Mouse (Mus musculus): ENCODE measurements around the gene Fam198b. TPM values are rescaled to one million over a fixed set of nuclear protein-coding genes. Genes with fewer than 3 reads are reported as not detected.

Fam198b gene
- polyA plus RNA-seq, 1 experiment from 2014 or later = 1.4 TPM

- H3K9ac ChIP-seq (replicated peaks; ENCODE audit: low read depth, low read length) = no peak overlapping the region
- 93% methylated on average over 1 of the region's 1 CpGs for WGBS
- no peaks in the 10 kb centered on the region for H3K4me1 ChIP-seq (replicated peaks; ENCODE audit: control insufficient read depth, insufficient read depth, low read length)
- no peaks in the 10 kb centered on the region for H3K9me3 ChIP-seq (ENCODE audit: control insufficient read depth, low read length)
- H3K27ac ChIP-seq (ENCODE audit: low read length) = no peak overlapping the region
- H3K4me3 ChIP-seq (replicated peaks; ENCODE audit: low read length) = no peak overlapping the region
- no peaks in the 10 kb centered on the region for H3K27me3 ChIP-seq (replicated peaks; ENCODE audit: control insufficient read depth, insufficient read depth, low read length)
- ATAC-seq = no peak
- no peaks in the 10 kb centered on the region for H3K36me3 ChIP-seq (ENCODE audit: control insufficient read depth, insufficient read depth)
- H3K4me2 ChIP-seq (ENCODE audit: low read length) = no peak overlapping the region
Observed at GRCm38 (mm10) chr3:79980714-79981113, 96.4 kb downstream of the Fam198b start.

GRCm38 (mm10) chr3:79983961-79984419, 99.7 kb downstream of the Fam198b start:
- WGBS = 71% methylated on average over 2 of the region's 2 CpGs
- no peak for ATAC-seq
- Histone ChIP-seq H3K27ac (ENCODE audit: low read length) (no peak overlapping the region), H3K9me3 (ENCODE audit: control insufficient read depth, low read length) (no peaks in the 10 kb centered on the region), H3K9ac (replicated peaks; ENCODE audit: low read depth, low read length) (no peak overlapping the region), H3K36me3 (ENCODE audit: control insufficient read depth, insufficient read depth) (no peaks in the 10 kb centered on the region), H3K4me1 (replicated peaks; ENCODE audit: control insufficient read depth, insufficient read depth, low read length) (no peaks in the 10 kb centered on the region), H3K27me3 (replicated peaks; ENCODE audit: control insufficient read depth, insufficient read depth, low read length) (no peaks in the 10 kb centered on the region), H3K4me2 (ENCODE audit: low read length) (no peak overlapping the region), H3K4me3 (replicated peaks; ENCODE audit: low read length) (no peak overlapping the region)

- H3K27me3 ChIP-seq (replicated peaks; ENCODE audit: control insufficient read depth, insufficient read depth, low read length) = no peaks in the 10 kb centered on the region
- H3K36me3 ChIP-seq (ENCODE audit: control insufficient read depth, insufficient read depth) = no peaks in the 10 kb centered on the region
- WGBS = 74% methylated on average over 1 of the region's 1 CpGs
- H3K4me1 ChIP-seq (replicated peaks; ENCODE audit: control insufficient read depth, insufficient read depth, low read length) = no peaks in the 10 kb centered on the region
- no peak overlapping the region for H3K9ac ChIP-seq (replicated peaks; ENCODE audit: low read depth, low read length)
- no peaks in the 10 kb centered on the region for H3K9me3 ChIP-seq (ENCODE audit: control insufficient read depth, low read length)
- H3K27ac ChIP-seq (ENCODE audit: low read length) = no peak overlapping the region
- ATAC-seq = no peak
- no peak overlapping the region for H3K4me3 ChIP-seq (replicated peaks; ENCODE audit: low read length)
- H3K4me2 ChIP-seq (ENCODE audit: low read length) = no peak overlapping the region
Observed at GRCm38 (mm10) chr3:79984542-79984941, 100.2 kb downstream of the Fam198b start.

GRCm38 (mm10) chr3:79989250-79989649, 104.9 kb downstream of the Fam198b start:
- H3K4me3 ChIP-seq (replicated peaks; ENCODE audit: low read length) = no peak overlapping the region
- no peak for ATAC-seq
- H3K27me3 ChIP-seq (replicated peaks; ENCODE audit: control insufficient read depth, insufficient read depth, low read length) = no peaks in the 10 kb centered on the region
- no peak overlapping the region for H3K4me2 ChIP-seq (ENCODE audit: low read length)
- H3K36me3 ChIP-seq (ENCODE audit: control insufficient read depth, insufficient read depth) = no peaks in the 10 kb centered on the region
- 82% methylated on average over 8 of the region's 8 CpGs for WGBS
- H3K27ac ChIP-seq (ENCODE audit: low read length) = no peak overlapping the region
- H3K4me1 ChIP-seq (replicated peaks; ENCODE audit: control insufficient read depth, insufficient read depth, low read length) = no peaks in the 10 kb centered on the region
- no peaks in the 10 kb centered on the region for H3K9me3 ChIP-seq (ENCODE audit: control insufficient read depth, low read length)
- no peak overlapping the region for H3K9ac ChIP-seq (replicated peaks; ENCODE audit: low read depth, low read length)

- Histone ChIP-seq H3K27ac (ENCODE audit: low read length) (no peak overlapping the region), H3K9ac (replicated peaks; ENCODE audit: low read depth, low read length) (no peak overlapping the region), H3K4me2 (ENCODE audit: low read length) (no peak overlapping the region), H3K27me3 (replicated peaks; ENCODE audit: control insufficient read depth, insufficient read depth, low read length) (no peaks in the 10 kb centered on the region), H3K4me3 (replicated peaks; ENCODE audit: low read length) (no peak overlapping the region), H3K4me1 (replicated peaks; ENCODE audit: control insufficient read depth, insufficient read depth, low read length) (no peaks in the 10 kb centered on the region), H3K9me3 (ENCODE audit: control insufficient read depth, low read length) (no peaks in the 10 kb centered on the region), H3K36me3 (ENCODE audit: control insufficient read depth, insufficient read depth) (no peaks in the 10 kb centered on the region)
- ATAC-seq = no peak
- WGBS = 63% methylated on average over 2 of the region's 2 CpGs
Observed at GRCm38 (mm10) chr3:79989911-79990310, 105.6 kb downstream of the Fam198b start.

GRCm38 (mm10) chr3:79990480-79990879, 106.1 kb downstream of the Fam198b start:
- H3K4me1 ChIP-seq (replicated peaks; ENCODE audit: control insufficient read depth, insufficient read depth, low read length) = no peaks in the 10 kb centered on the region
- H3K27me3 ChIP-seq (replicated peaks; ENCODE audit: control insufficient read depth, insufficient read depth, low read length) = no peaks in the 10 kb centered on the region
- H3K4me2 ChIP-seq (ENCODE audit: low read length) = no peak overlapping the region
- H3K36me3 ChIP-seq (ENCODE audit: control insufficient read depth, insufficient read depth) = no peaks in the 10 kb centered on the region
- H3K27ac ChIP-seq (ENCODE audit: low read length) = no peak overlapping the region
- ATAC-seq = no peak
- no peak overlapping the region for H3K9ac ChIP-seq (replicated peaks; ENCODE audit: low read depth, low read length)
- no peaks in the 10 kb centered on the region for H3K9me3 ChIP-seq (ENCODE audit: control insufficient read depth, low read length)
- no peak overlapping the region for H3K4me3 ChIP-seq (replicated peaks; ENCODE audit: low read length)

- no peak overlapping the region for H3K27ac ChIP-seq (ENCODE audit: low read length)
- WGBS = 77% methylated on average over 5 of the region's 5 CpGs
- H3K4me1 ChIP-seq (replicated peaks; ENCODE audit: control insufficient read depth, insufficient read depth, low read length) = no peaks in the 10 kb centered on the region
- ATAC-seq = no peak
- H3K36me3 ChIP-seq (ENCODE audit: control insufficient read depth, insufficient read depth) = no peaks in the 10 kb centered on the region
- no peaks in the 10 kb centered on the region for H3K27me3 ChIP-seq (replicated peaks; ENCODE audit: control insufficient read depth, insufficient read depth, low read length)
- no peak overlapping the region for H3K9ac ChIP-seq (replicated peaks; ENCODE audit: low read depth, low read length)
- H3K4me3 ChIP-seq (replicated peaks; ENCODE audit: low read length) = no peak overlapping the region
- no peaks in the 10 kb centered on the region for H3K9me3 ChIP-seq (ENCODE audit: control insufficient read depth, low read length)
- no peak overlapping the region for H3K4me2 ChIP-seq (ENCODE audit: low read length)
Observed at GRCm38 (mm10) chr3:79994029-79994539, 109.8 kb downstream of the Fam198b start.

- H3K9me3 ChIP-seq (ENCODE audit: control insufficient read depth, low read length) = no peaks in the 10 kb centered on the region
- H3K27ac ChIP-seq (ENCODE audit: low read length) = no peak overlapping the region
- no peaks in the 10 kb centered on the region for H3K36me3 ChIP-seq (ENCODE audit: control insufficient read depth, insufficient read depth)
- no peak for ATAC-seq
- no peak overlapping the region for H3K9ac ChIP-seq (replicated peaks; ENCODE audit: low read depth, low read length)
- no peak overlapping the region for H3K4me3 ChIP-seq (replicated peaks; ENCODE audit: low read length)
- no peaks in the 10 kb centered on the region for H3K27me3 ChIP-seq (replicated peaks; ENCODE audit: control insufficient read depth, insufficient read depth, low read length)
- H3K4me2 ChIP-seq (ENCODE audit: low read length) = no peak overlapping the region
- no peaks in the 10 kb centered on the region for H3K4me1 ChIP-seq (replicated peaks; ENCODE audit: control insufficient read depth, insufficient read depth, low read length)
- WGBS = 77% methylated on average over 6 of the region's 6 CpGs
Observed at GRCm38 (mm10) chr3:79995726-79996125, 111.4 kb downstream of the Fam198b start.

Measured in forebrain, embryonic 16.5 days (tissue).